Mouse (Mus musculus) heart, embryonic 16.5 days (tissue): ENCODE measurements at regions not wholly inside any gene's neighbourhood (a gene's known extent, or its start where the extent isn't known, plus 50 kb on each side); places are given as distances from the start of the nearest gene placed in this dataset.
A peak's percentile ranks its signal among the peaks of the same experiment; 100 is the strongest.

Experiments
- ATAC-seq: fragments of 200-750 bp; cut with Nextera tagmentation; replicated peaks from 2 replicates; pipeline ENCODE4 v1.8.0; 2017; ENCODE audit warnings: moderate number of reproducible peaks; ENCODE audit not compliant: insufficient read depth, low FRiP score; ENCODE audit errors: extremely low read depth
- H3K27ac ChIP-seq: fragments of 300-500 bp; sonication (generic); 2 replicates; pipeline ENCODE4 v1.5.1; 2014; ENCODE audit warnings: mild to moderate bottlenecking, low read length, control low read depth, moderate library complexity
- H3K27me3 ChIP-seq: fragments of 300-500 bp; sonication (generic); 2 replicates; pipeline ENCODE4 v1.6.1; 2014; ENCODE audit warnings: low read length, mixed read lengths; ENCODE audit not compliant: control insufficient read depth, insufficient read depth
- H3K36me3 ChIP-seq: fragments of 300-500 bp; sonication (generic); 2 replicates; pipeline ENCODE4 v1.6.1; 2014; ENCODE audit not compliant: control insufficient read depth, insufficient read depth
- H3K4me1 ChIP-seq: fragments of 300-500 bp; sonication (generic); 2 replicates; pipeline ENCODE4 v1.6.1; 2014; ENCODE audit warnings: low read length, mixed read lengths; ENCODE audit not compliant: control insufficient read depth, insufficient read depth
- H3K4me2 ChIP-seq: fragments of 300-500 bp; sonication (generic); 2 replicates; pipeline ENCODE4 v1.6.1; 2014; ENCODE audit warnings: low read depth, mild to moderate bottlenecking, control low read depth, low read length
- H3K4me3 ChIP-seq: fragments of 300-500 bp; sonication (generic); 2 replicates; pipeline ENCODE4 v1.5.1; 2014; ENCODE audit warnings: mild to moderate bottlenecking, control low read depth, low read length
- H3K9ac ChIP-seq: fragments of 300-500 bp; sonication (generic); 2 replicates; pipeline ENCODE4 v1.6.1; 2014; ENCODE audit warnings: low read length, control low read depth
- H3K9me3 ChIP-seq: fragments of 300-500 bp; sonication (generic); replicated peaks from 2 replicates; pipeline ENCODE4 v1.6.1; 2016; ENCODE audit warnings: low read length; ENCODE audit not compliant: control insufficient read depth
- WGBS: fragments of 180-500 bp; shearing (Covaris S2); extraction: QIAGEN DNeasy Blood & Tissue Kit; methylation state at CpG from one replicate; pipeline ENCODE4 v1.1.7; 2014; 5-methylcytosine and 5-hydroxymethylcytosine counted together

- Histone ChIP-seq H3K4me3 (no peak overlapping the region), H3K9me3 (no peaks in the 10 kb centered on the region), H3K27me3 (no peaks in the 10 kb centered on the region), H3K36me3 (no peaks in the 10 kb centered on the region), H3K4me2 (no peak overlapping the region), H3K9ac (no peak overlapping the region), H3K27ac (no peak overlapping the region), H3K4me1 (no peaks in the 10 kb centered on the region)
- no peak for ATAC-seq
- 48% methylated on average over 6 of the region's 6 CpGs for WGBS
These were observed 209.7 kb downstream of the Igsf11 start for GRCm38 (mm10) chr16:39102151-39102550.

DNA sequence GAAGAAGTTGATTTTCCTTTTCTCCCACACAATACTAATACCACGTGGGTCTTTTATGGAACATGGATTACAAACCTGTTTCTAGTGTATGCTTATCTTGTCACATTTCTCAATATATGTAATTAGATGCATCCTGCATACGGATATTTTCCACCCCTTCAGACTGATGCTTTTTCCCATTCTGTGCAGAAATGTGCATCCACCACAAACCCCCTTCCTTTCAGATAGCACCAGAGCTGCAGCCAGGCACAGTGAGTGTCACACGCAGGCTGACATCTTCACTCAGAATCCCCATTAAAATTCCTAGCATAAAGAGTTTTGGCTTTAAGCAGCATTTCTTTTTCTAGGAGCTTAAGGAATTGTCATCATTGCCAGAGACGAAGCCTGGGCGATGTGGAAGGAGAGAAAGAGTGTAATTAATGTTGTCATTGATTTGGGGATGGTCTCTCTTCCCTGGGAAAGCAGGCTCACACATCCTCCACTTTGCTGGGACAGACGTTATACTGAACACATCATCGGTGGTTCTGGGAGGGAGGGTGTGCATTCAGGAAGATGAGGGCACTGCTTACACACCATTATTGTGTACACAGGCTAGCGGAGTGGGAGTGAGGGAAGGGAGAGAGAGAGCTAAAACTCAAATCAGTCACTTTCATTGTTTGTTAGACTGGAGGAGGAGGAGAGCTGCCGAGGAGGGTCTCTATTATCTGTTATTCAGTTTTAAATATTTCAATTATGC lies 211.1 kb downstream of the Igsf11 start:
- Histone ChIP-seq H3K4me3 (no peak overlapping the region), H3K27me3 (no peaks in the 10 kb centered on the region), H3K27ac (no peak overlapping the region), H3K9me3 (no peaks in the 10 kb centered on the region), H3K4me1 (no peaks in the 10 kb centered on the region), H3K9ac (no peak overlapping the region), H3K36me3 (no peaks in the 10 kb centered on the region), H3K4me2 (no peak overlapping the region)
- no peak for ATAC-seq
- WGBS: 54% methylated on average over 9 of the region's 9 CpGs

DNA sequence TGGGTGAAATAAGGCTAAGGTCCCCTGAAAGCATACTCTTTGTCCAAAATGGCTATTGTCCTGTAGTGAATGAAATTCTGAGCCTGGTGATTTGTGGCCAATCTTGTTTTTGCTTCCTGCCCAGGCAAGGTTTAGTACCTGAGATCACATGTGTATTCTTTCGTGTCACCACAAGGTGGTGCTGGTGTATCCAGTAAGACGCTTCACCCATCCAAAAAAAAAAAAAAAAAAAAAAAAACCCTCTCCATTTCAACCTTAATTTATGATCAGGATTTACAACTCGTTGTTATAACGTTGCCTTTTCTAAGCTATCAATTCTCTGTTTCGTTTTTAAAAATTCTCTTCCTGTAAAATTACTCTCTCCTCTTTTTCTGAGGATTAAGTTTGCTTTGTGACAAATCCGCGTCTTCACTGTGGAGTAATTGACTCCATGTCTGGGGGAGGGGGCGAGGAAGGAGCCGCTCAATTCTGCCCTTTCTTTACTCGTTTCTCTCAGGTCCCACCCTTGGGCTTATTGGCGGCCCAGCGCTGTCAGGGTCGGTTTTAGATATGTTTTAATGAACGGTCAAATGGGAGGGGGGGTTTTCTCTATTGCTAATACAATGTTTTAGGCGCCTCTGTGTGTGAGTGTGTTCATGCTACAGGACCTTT lies 217.0 kb downstream of the Igsf11 start:
- no peaks in the 10 kb centered on the region for H3K36me3 ChIP-seq
- H3K9ac ChIP-seq: no peak overlapping the region
- H3K27ac ChIP-seq: no peak overlapping the region
- H3K4me3 ChIP-seq: peak overlapping the region; percentile 16; the same call in 1 of the 2 replicates
- 41% methylated on average over 15 of the region's 15 CpGs for WGBS
- ATAC-seq: no peak
- H3K9me3 ChIP-seq: no peaks in the 10 kb centered on the region
- H3K27me3 ChIP-seq: no peaks in the 10 kb centered on the region
- H3K4me2 ChIP-seq: peak overlapping the region; percentile 56
- H3K4me1 ChIP-seq: no peaks in the 10 kb centered on the region

GRCm38 (mm10) chr16:39110089-39110488 lies 217.6 kb downstream of the Igsf11 start:
- ATAC-seq: no peak
- Histone ChIP-seq H3K27ac (no peak overlapping the region), H3K36me3 (no peaks in the 10 kb centered on the region), H3K27me3 (no peaks in the 10 kb centered on the region), H3K9me3 (no peaks in the 10 kb centered on the region), H3K4me2 (no peak overlapping the region), H3K9ac (no peak overlapping the region), H3K4me3 (no peak overlapping the region), H3K4me1 (no peaks in the 10 kb centered on the region)
- 81% methylated on average over 5 of the region's 5 CpGs for WGBS

GRCm38 (mm10) chr16:39118059-39118458 lies 225.6 kb downstream of the Igsf11 start:
- H3K36me3 ChIP-seq: no peaks in the 10 kb centered on the region

GRCm38 (mm10) chr16:39119811-39120210 lies 227.3 kb downstream of the Igsf11 start:
- H3K27ac ChIP-seq: no peak overlapping the region
- H3K9me3 ChIP-seq: no peaks in the 10 kb centered on the region
- H3K4me1 ChIP-seq: no peaks in the 10 kb centered on the region
- H3K4me2 ChIP-seq: no peak overlapping the region
- H3K36me3 ChIP-seq: no peaks in the 10 kb centered on the region
- ATAC-seq: no peak
- no peak overlapping the region for H3K4me3 ChIP-seq
- H3K27me3 ChIP-seq: no peaks in the 10 kb centered on the region
- H3K9ac ChIP-seq: no peak overlapping the region
- WGBS: 41% methylated on average over 4 of the region's 4 CpGs

More at GRCm38 (mm10) chr16:39118059-39118458, 225.6 kb downstream of the Igsf11 start:
- no peak overlapping the region for H3K4me2 ChIP-seq
- whole genome bisulfite sequencing: 81% methylated on average over 3 of the region's 3 CpGs
- H3K27me3 ChIP-seq: no peaks in the 10 kb centered on the region
- H3K4me1 ChIP-seq: no peaks in the 10 kb centered on the region
- no peak overlapping the region for H3K4me3 ChIP-seq
- no peak for ATAC-seq
- no peak overlapping the region for H3K9ac ChIP-seq
- H3K27ac ChIP-seq: no peak overlapping the region
- H3K9me3 ChIP-seq: no peaks in the 10 kb centered on the region

GRCm38 (mm10) chr16:39123445-39123952 lies 231.0 kb downstream of the Igsf11 start:
- no peak for ATAC-seq
- 63% methylated on average over 8 of the region's 8 CpGs for WGBS
- Histone ChIP-seq H3K36me3 (no peaks in the 10 kb centered on the region), H3K9ac (no peak overlapping the region), H3K9me3 (no peaks in the 10 kb centered on the region), H3K27me3 (no peaks in the 10 kb centered on the region), H3K27ac (no peak overlapping the region), H3K4me2 (no peak overlapping the region), H3K4me3 (no peak overlapping the region), H3K4me1 (0 out of 2 replicates have a peak, but pooled peaks cover 2% of the 10 kb centered on the region)

- ATAC-seq: no peak
- H3K27ac ChIP-seq: no peak overlapping the region
- H3K4me3 ChIP-seq: no peak overlapping the region
- no peaks in the 10 kb centered on the region for H3K36me3 ChIP-seq
- H3K27me3 ChIP-seq: no peaks in the 10 kb centered on the region
- no peaks in the 10 kb centered on the region for H3K4me1 ChIP-seq
- H3K4me2 ChIP-seq: no peak overlapping the region
- H3K9me3 ChIP-seq: no peaks in the 10 kb centered on the region
- no peak overlapping the region for H3K9ac ChIP-seq
- 77% methylated on average over 2 of the region's 2 CpGs for WGBS
These were observed 240.0 kb downstream of the Igsf11 start for GRCm38 (mm10) chr16:39132459-39132858.

DNA sequence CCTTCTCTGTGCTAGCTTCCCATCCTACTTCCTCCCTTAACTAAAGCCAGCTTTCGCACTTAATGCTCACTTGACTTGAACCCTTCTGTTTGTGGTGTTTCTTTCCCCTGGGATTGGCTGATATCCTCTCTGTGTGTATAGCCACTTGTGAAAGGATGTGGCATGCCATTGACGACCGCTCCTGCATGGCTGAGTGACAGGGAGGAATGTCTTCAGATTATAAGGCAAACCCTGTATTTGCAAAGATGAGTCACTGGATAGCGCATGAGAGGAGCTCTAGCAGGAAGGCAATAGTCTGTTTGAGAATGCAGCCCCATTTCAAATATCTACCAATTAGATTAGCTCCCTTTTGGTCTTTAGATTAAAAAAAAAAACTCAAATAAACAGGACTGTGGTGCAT lies 243.3 kb downstream of the Igsf11 start:
- Histone ChIP-seq H3K4me2 (no peak overlapping the region), H3K9ac (no peak overlapping the region), H3K36me3 (no peaks in the 10 kb centered on the region), H3K9me3 (no peaks in the 10 kb centered on the region), H3K27ac (no peak overlapping the region), H3K4me3 (no peak overlapping the region), H3K4me1 (no peaks in the 10 kb centered on the region), H3K27me3 (no peaks in the 10 kb centered on the region)
- 52% methylated on average over 4 of the region's 4 CpGs for WGBS
- ATAC-seq: no peak
